Mouse (Mus musculus): Measurements from ENCODE around the gene Vrk3. TPM values are rescaled to one million over a fixed set of nuclear protein-coding genes. Genes with fewer than 3 reads are reported as not detected.

Gene Vrk3
- total RNA-seq, 2 experiments from 2014 or later, result 34.8 to 52.3 TPM

DNA sequence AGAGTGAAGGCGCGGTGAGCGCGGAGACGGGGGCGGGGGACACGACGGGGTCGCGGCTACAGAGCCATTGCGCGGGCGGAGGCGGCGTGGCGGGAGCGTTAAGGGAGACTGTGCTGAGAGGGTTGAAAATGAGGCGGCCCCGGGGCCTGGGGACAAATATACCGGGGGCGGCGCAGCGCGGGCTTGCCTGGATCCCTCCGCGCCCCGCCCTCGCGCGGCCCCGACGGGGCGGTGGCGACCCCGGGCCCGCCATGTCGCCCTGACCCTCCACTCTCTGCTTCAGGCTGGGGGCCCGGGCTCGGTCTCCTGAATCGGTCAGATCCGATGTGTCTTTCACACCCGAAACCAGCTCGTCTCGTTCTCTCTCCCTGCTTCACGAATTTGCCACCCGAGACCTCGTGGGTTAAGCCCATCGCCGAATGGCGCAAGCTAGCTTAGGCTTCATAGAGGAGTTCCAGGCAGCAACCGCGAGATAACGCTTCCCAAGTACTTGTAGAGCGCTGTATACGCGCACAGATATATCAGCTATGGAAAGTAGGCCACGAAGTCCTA lies 68.3 kb downstream of the Vrk3 start, which contains the start of gene Atf5:
TSS of gene Atf5 (minus strand) at position 189 of the 552 bp plus-strand sequence.
- peak; percentile 10; the same call in 1 of the 2 replicates for ATAC-seq (replicated peaks; ENCODE audit: poor library complexity, severe bottlenecking)

DNA sequence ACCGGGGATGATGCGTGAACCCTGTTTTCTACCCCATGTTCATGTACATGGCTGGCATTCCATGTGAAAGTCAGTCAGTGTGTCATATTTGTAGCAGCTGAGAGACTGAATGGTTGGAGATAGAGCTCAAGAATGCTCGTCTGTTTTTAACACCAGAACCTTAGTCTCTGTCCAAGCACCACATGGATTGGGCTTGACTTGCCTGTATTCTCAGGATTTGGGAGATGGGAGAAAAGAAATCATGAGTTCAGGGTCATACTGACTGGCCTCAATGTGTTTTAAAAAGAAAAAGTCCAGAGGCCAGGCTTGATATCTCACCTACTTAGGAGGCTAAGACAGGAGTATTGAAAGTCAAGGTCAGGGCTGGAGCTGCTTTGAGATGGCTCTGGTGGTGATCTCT lies 69.2 kb downstream of the Vrk3 start:
- no peak for ATAC-seq (replicated peaks; ENCODE audit: poor library complexity, severe bottlenecking)

DNA sequence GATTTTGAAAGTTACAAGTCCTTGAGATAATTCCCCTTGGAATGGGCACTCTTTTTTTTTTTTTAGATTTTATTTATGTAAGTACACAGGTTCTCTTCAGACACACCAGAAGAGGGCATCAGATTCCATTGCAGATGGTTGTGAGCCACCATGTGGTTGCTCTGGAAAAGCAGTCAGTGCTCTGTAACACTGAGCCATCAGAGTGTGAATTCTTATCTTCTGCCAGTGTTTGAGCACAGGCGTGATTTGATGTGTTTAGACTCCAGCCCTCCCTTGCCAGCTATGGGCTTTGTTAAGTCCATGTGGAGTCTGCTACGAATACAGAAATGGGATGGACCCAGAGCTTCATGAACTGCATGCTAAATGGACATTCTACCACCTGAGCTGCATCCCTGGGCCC lies 70.0 kb downstream of the Vrk3 start:
- no peak for ATAC-seq (replicated peaks; ENCODE audit: poor library complexity, severe bottlenecking)

DNA sequence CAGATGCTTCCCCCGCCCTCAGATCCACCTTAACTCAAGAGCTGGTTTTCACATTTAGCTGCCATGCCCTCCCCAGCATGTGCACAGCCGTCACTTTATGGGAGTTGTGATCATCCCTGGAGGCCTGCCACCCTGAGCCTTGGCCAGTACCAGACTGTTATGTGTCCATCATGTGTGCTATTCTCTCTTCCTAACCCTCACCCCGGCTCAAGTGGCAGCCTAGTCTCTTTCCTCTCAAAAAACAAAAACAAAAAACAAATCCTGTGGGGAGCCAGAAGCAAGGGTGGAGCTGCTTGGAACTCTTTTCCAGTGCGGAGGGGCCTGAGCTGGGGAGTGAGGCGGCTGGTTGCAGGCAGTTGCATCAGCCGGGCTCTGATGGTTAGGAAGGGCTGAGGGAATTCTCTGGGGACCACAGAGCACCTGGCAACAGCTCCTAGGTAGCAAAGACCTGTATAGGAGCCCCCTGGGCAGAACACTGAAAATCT lies 70.6 kb downstream of the Vrk3 start:
- no peak for ATAC-seq (replicated peaks; ENCODE audit: poor library complexity, severe bottlenecking)

DNA sequence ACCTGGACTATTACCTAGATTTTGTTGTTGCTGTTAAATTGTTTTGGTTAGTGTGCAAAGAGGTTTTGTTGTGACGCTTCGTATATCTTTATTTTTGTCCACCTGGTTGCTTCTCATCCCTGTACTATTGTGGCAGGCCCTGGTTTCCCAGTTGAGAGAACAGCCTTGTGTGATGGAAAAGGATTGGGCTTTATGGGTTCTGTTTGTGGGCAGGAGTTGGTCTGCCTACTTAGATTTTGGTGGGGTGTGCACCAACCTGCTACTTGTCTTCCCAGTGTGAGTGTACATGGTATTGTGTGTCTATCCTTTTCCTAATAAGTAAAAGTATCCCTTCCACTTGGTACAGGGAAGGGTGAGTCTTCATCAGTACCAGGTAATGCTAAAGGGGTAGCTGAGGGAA lies 71.2 kb downstream of the Vrk3 start:
- no peak for ATAC-seq (replicated peaks; ENCODE audit: poor library complexity, severe bottlenecking)

DNA sequence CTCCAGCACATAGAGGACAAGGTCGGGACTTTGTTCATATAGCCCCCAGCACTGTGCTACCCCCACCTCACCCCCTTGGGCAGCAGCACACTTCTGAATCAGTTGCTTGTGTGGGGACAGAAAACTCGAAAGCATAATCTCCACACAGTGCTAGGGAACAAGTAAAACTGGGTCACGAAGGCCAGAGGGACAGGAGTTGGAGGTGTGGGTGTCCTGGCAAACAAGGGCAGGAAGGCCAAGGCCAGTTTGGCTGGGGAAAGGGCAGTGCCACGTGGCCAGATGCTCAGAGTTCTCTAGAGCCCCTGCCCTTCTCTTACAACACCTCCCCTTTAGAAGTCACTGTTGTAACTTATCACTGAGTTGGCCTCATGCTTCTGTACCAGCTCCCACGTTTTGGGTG lies 71.7 kb downstream of the Vrk3 start:
- ATAC-seq (replicated peaks; ENCODE audit: poor library complexity, severe bottlenecking), result no peak

DNA sequence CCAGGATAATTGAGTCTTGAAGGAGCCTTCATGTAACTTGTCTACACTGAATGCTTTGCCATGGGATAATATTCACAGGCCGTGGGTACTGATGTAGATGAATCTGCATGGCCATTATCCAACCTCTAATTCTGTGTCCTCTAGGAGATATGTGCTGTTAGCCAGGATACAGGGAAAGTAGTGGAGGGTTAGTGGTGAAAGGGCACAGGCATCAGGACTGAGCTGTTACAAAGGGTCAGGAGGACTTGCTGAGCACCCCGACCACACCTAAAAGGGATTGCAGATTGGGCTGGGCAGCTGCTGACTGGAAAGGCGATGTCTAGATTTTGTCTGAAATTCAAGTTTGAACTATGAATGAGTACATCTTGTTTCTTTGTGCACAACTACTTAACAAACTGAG lies 72.3 kb downstream of the Vrk3 start:
- no peak for ATAC-seq (replicated peaks; ENCODE audit: poor library complexity, severe bottlenecking)

DNA sequence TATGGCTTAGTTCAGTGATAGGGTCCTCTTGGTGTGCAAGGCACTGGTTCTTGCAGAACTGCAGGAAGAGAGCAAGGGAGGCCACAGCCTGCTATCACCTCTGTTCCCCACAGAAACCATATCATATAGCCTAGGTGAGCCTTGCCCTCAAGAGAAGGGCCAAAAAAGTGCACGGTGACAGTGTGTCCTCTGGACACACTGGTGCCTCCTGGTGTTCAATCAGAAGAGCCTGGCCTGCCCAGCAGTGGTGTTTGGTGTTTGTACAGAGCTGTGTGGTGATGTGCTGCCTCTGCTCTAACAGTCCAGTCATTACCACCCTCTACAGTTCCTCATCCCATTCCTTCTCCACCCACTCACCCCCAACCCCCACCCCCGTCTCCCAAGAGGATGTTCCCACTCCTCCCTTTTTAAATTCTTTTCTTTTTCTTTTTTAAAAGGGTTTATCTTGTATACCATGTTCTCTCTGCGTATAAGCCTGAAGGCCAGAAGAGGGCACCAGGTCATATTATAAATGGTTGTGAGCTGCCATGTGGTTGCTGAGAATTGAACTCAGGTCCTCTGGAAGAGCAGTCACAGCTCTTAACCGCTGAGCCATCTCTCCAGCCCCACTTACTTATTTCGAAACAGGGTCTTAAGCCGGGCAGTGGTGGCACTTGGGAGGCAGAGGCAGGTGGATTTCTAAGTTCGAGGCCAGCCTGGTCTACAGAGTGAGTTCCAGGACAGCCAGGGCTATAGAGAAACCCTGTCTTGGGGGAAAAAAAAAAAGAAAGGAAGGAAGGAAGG lies 73.6 kb downstream of the Vrk3 start:
- ATAC-seq (replicated peaks; ENCODE audit: poor library complexity, severe bottlenecking), result 0 out of 2 replicates have a peak, but pooled peaks have one; percentile 12

DNA sequence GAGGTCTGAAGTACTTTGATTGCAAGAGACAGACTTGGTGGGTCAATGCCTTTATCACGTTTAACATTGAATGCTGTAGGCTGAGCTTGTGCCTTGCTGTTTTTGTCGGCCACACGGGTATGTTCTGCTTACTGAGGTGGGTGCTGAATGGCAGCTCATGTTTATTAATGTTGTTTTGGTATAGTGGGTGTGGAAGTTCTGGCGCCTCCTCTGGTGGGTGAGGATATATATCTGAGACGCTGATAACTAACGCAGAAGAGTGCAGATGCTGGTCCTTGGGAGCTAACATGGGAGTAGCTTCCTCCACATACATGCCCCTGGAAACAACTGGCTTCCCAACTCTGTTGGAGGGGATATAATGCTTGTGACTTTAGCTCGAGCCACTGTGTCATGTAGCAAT lies 75.2 kb downstream of the Vrk3 start:
- ATAC-seq (replicated peaks; ENCODE audit: poor library complexity, severe bottlenecking), result 0 out of 2 replicates have a peak, but pooled peaks have one; percentile 20

DNA sequence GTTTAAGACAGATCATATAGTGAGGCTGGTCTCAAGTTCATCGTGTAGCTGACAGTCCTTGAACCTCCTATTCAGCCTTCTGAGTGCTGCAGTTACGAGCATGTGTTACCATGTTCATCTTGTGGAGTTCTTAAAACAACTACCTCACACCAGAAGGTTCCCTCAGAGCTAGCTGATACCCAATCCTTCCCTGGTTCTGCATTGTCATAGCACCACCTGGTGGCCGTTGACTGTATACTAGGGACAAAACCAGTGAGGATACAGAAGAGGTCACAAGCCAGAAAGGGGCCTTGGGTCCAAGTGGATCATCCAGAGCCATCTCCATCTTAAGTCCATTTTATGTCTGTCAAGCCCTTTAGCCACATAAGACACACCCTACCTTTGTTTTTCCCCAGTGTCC lies 76.7 kb downstream of the Vrk3 start:
- peak; percentile 63 for ATAC-seq (replicated peaks; ENCODE audit: poor library complexity, severe bottlenecking)

DNA sequence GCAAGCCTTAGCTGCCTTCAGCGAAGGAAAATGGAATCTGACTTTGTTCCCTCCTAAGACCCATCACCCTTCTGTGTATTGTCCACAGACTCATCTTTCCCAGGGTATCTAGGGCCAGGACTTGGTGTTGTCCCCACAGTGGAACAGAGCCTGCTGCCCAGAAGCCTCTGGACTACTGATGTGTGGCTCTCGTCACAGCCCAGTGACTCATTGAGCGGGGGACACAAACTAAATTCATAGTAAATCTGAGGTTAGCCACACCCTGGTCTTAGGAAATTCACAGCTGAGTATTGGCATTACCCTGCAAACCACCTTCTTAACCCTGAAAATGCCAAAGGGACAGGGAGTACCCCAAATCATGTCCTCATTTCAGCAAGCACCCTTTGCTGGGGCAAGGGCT lies 78.6 kb downstream of the Vrk3 start:
- no peak; the same call in 1 of the 2 replicates for ATAC-seq (replicated peaks; ENCODE audit: poor library complexity, severe bottlenecking)

Other genes starting within 250 kb of the Vrk3 start
- not detected in 2 replicates for gene Mybpc2, start 223.8 kb upstream of the Vrk3 start, total RNA-seq (2014; fragmentation: Nextera tagmentation)
- not detected in 2 replicates for gene Mybpc2, start 223.8 kb upstream of the Vrk3 start, total RNA-seq (2017)
- gene Spib, start 216.3 kb upstream of the Vrk3 start, total RNA-seq (2014; fragmentation: Nextera tagmentation), result 0.38 TPM in 1 of 2 replicates, not detected in the other
- gene Spib, start 216.3 kb upstream of the Vrk3 start, total RNA-seq (2017), result not detected in 2 replicates
- gene Pold1, start 199.6 kb upstream of the Vrk3 start, total RNA-seq (2014; fragmentation: Nextera tagmentation), result 102 and 131 TPM in 2 replicates
- gene Pold1, start 199.6 kb upstream of the Vrk3 start, total RNA-seq (2017), result 63.4 and 70.2 TPM in 2 replicates
- 56.8 and 63.3 TPM in 2 replicates for gene Nr1h2, start 194.5 kb upstream of the Vrk3 start, total RNA-seq (2014; fragmentation: Nextera tagmentation)
- gene Nr1h2, start 194.5 kb upstream of the Vrk3 start, total RNA-seq (2017), result 21.5 and 34.6 TPM in 2 replicates
- gene Napsa, start 176.0 kb upstream of the Vrk3 start, total RNA-seq (2014; fragmentation: Nextera tagmentation), result 258 and 328 TPM in 2 replicates
- 107 and 112 TPM in 2 replicates for gene Napsa, start 176.0 kb upstream of the Vrk3 start, total RNA-seq (2017)
- 0.36 and 0.92 TPM in 2 replicates for gene Kcnc3, start 157.7 kb upstream of the Vrk3 start, total RNA-seq (2014; fragmentation: Nextera tagmentation)
- gene Kcnc3, start 157.7 kb upstream of the Vrk3 start, total RNA-seq (2017), result 0.05 TPM in 1 of 2 replicates, not detected in the other
- gene Myh14, start 77.6 kb upstream of the Vrk3 start, total RNA-seq (2014; fragmentation: Nextera tagmentation), result not detected in 2 replicates
- gene Myh14, start 77.6 kb upstream of the Vrk3 start, total RNA-seq (2017), result not detected in 2 replicates
- not detected in 2 replicates for gene Izumo2, start 39.7 kb upstream of the Vrk3 start, total RNA-seq (2014; fragmentation: Nextera tagmentation)
- gene Izumo2, start 39.7 kb upstream of the Vrk3 start, total RNA-seq (2017), result not detected in 2 replicates
- gene Zfp473, start 2.6 kb downstream of the Vrk3 start, total RNA-seq (2014; fragmentation: Nextera tagmentation), result 1.6 and 6.2 TPM in 2 replicates
- 2.0 and 2.2 TPM in 2 replicates for gene Zfp473, start 2.6 kb downstream of the Vrk3 start, total RNA-seq (2017)
- gene Nup62, start 67.7 kb downstream of the Vrk3 start, total RNA-seq (2014; fragmentation: Nextera tagmentation), result 81.8 and 83.0 TPM in 2 replicates
- gene Nup62, start 67.7 kb downstream of the Vrk3 start, total RNA-seq (2017), result 120 and 167 TPM in 2 replicates
- 1.2 TPM in 1 of 2 replicates, not detected in the other for gene Il4i1, start 68.0 kb downstream of the Vrk3 start, total RNA-seq (2014; fragmentation: Nextera tagmentation)
- 0.15 and 0.22 TPM in 2 replicates for gene Il4i1, start 68.0 kb downstream of the Vrk3 start, total RNA-seq (2017)
- gene Atf5, start 68.2 kb downstream of the Vrk3 start, total RNA-seq (2014; fragmentation: Nextera tagmentation), result 5.6 and 8.5 TPM in 2 replicates
- 3.8 and 6.8 TPM in 2 replicates for gene Atf5, start 68.2 kb downstream of the Vrk3 start, total RNA-seq (2017)
- 18.2 and 25.0 TPM in 2 replicates for gene Akt1s1, start 100.6 kb downstream of the Vrk3 start, total RNA-seq (2014; fragmentation: Nextera tagmentation)
- gene Akt1s1, start 100.6 kb downstream of the Vrk3 start, total RNA-seq (2017), result 22.8 and 26.5 TPM in 2 replicates
- gene Tbc1d17, start 100.7 kb downstream of the Vrk3 start, total RNA-seq (2014; fragmentation: Nextera tagmentation), result 18.1 and 22.6 TPM in 2 replicates
- 15.5 and 19.3 TPM in 2 replicates for gene Tbc1d17, start 100.7 kb downstream of the Vrk3 start, total RNA-seq (2017)
- gene Pnkp, start 108.7 kb downstream of the Vrk3 start, total RNA-seq (2014; fragmentation: Nextera tagmentation), result 61.3 and 65.7 TPM in 2 replicates
- 51.0 and 79.6 TPM in 2 replicates for gene Pnkp, start 108.7 kb downstream of the Vrk3 start, total RNA-seq (2017)
- 67.0 and 95.4 TPM in 2 replicates for gene Ptov1, start 121.4 kb downstream of the Vrk3 start, total RNA-seq (2014; fragmentation: Nextera tagmentation)
- gene Ptov1, start 121.4 kb downstream of the Vrk3 start, total RNA-seq (2017), result 24.4 and 32.1 TPM in 2 replicates
- gene Med25, start 144.3 kb downstream of the Vrk3 start, total RNA-seq (2014; fragmentation: Nextera tagmentation), result 26.7 and 51.2 TPM in 2 replicates
- 9.2 and 15.6 TPM in 2 replicates for gene Med25, start 144.3 kb downstream of the Vrk3 start, total RNA-seq (2017)
- 13.6 TPM in 2 replicates for gene Fuz, start 147.7 kb downstream of the Vrk3 start, total RNA-seq (2014; fragmentation: Nextera tagmentation)
- 16.5 and 18.0 TPM in 2 replicates for gene Fuz, start 147.7 kb downstream of the Vrk3 start, total RNA-seq (2017)
- gene Ap2a1, start 181.1 kb downstream of the Vrk3 start, total RNA-seq (2014; fragmentation: Nextera tagmentation), result 40.8 and 84.2 TPM in 2 replicates
- 28.6 and 30.1 TPM in 2 replicates for gene Ap2a1, start 181.1 kb downstream of the Vrk3 start, total RNA-seq (2017)
- gene Tsks, start 194.8 kb downstream of the Vrk3 start, total RNA-seq (2014; fragmentation: Nextera tagmentation), result not detected in 2 replicates
- 0.17 TPM in 1 of 2 replicates, not detected in the other for gene Tsks, start 194.8 kb downstream of the Vrk3 start, total RNA-seq (2017)
- not detected in 2 replicates for gene Cpt1c, start 226.4 kb downstream of the Vrk3 start, total RNA-seq (2014; fragmentation: Nextera tagmentation)
- not detected in 2 replicates for gene Cpt1c, start 226.4 kb downstream of the Vrk3 start, total RNA-seq (2017)
- 104 and 115 TPM in 2 replicates for gene Prmt1, start 238.2 kb downstream of the Vrk3 start, total RNA-seq (2014; fragmentation: Nextera tagmentation)
- gene Prmt1, start 238.2 kb downstream of the Vrk3 start, total RNA-seq (2017), result 138 and 190 TPM in 2 replicates
- gene Irf3, start 249.2 kb downstream of the Vrk3 start, total RNA-seq (2014; fragmentation: Nextera tagmentation), result 76.6 and 105 TPM in 2 replicates
- 87.5 and 88.9 TPM in 2 replicates for gene Irf3, start 249.2 kb downstream of the Vrk3 start, total RNA-seq (2017)